Mouse (Mus musculus) kidney, adult 2 months (tissue): ENCODE data around the gene Gtf2b. TPM values are rescaled to one million over a fixed set of nuclear protein-coding genes. Genes with fewer than 3 reads are reported as not detected.

Source experiments
- DNase-seq: peaks from one replicate; pipeline ENCODE4 v3.0.0; 2021
- H3K27ac ChIP-seq: fragments of 200-500 bp; 2 replicates; pipeline ENCODE4 v1.5.1; 2012; ENCODE audit warnings: low read depth, low read length, control low read depth, inconsistent platforms; ENCODE audit not compliant: insufficient read depth
- H3K27me3 ChIP-seq: fragments of 200-500 bp; replicated peaks from 2 replicates; pipeline ENCODE4 v1.6.1; 2012; ENCODE audit warnings: mild to moderate bottlenecking, moderate library complexity, low read length, inconsistent platforms; ENCODE audit not compliant: control insufficient read depth, insufficient read depth
- H3K36me3 ChIP-seq: fragments of 200-500 bp; 2 replicates; pipeline ENCODE4 v1.6.1; 2012; ENCODE audit warnings: mild to moderate bottlenecking, moderate library complexity, low read length, inconsistent platforms; ENCODE audit not compliant: control insufficient read depth, insufficient read depth
- H3K4me1 ChIP-seq: fragments of 200-500 bp; 2 replicates; pipeline ENCODE4 v1.6.1; 2011; ENCODE audit warnings: low read length; ENCODE audit not compliant: control insufficient read depth, insufficient read depth
- H3K4me3 ChIP-seq: fragments of 200-500 bp; 2 replicates; pipeline ENCODE4 v1.5.1; 2011; ENCODE audit warnings: mild to moderate bottlenecking, low read depth, low read length, control low read depth; ENCODE audit not compliant: insufficient read depth
- CTCF ChIP-seq: fragments of 200-500 bp; conservative IDR thresholded peaks from 2 replicates; pipeline ENCODE4 v1.5.1; 2011; ENCODE audit warnings: low read depth, mild to moderate bottlenecking, control low read depth, low read length, moderate library complexity, mixed read lengths; ENCODE audit not compliant: insufficient read depth, insufficient read length
- POLR2A ChIP-seq: fragments of 200-500 bp; IDR thresholded peaks from one replicate; pipeline ENCODE4 v1.6.1; 2011; ENCODE audit warnings: low read depth, low read length, control low read depth
- WGBS: fragments of 180-500 bp; shearing (Covaris S2); methylation state at CpG from one replicate; pipeline ENCODE4 v1.1.7; 2018; 5-methylcytosine and 5-hydroxymethylcytosine counted together
- polyA plus RNA-seq: library from polyadenylated mRNA; depleted of rRNA; stranded (reverse); fragments of >200 nt; gene quantifications from 2 replicates; pipeline ENCODE4 v1.2.3, GENCODE M21; 2012; rRNA removed

Gtf2b gene
- 21.0 and 27.0 TPM in 2 replicates for polyA plus RNA-seq

GRCm38 (mm10) chr3:142764995-142765777 lies at the start of gene Gtf2b:
Gene Gtf2b, plus strand, starts transcription at chr3:142765045.
- peak; percentile 97 for TF ChIP-seq POLR2A
- TF ChIP-seq CTCF = no peak
- Histone ChIP-seq H3K4me3 (peak within 1 kb of the TSS; percentile 87), H3K4me1 (peaks cover 4% of the 10 kb centered on the region; the same call in 1 of the 2 replicates), H3K27me3 (no peaks in the 10 kb centered on the region), H3K36me3 (no peaks in the 10 kb centered on the region; the same call in 1 of the 2 replicates), H3K27ac (peak within 1 kb of the TSS; percentile 58; the same call in 1 of the 2 replicates)
- peak; percentile 96 for DNase-seq
- WGBS = under 1% methylated on average over 64 of the region's 64 CpGs

GRCm38 (mm10) chr3:142725481-142725880 lies 39.4 kb upstream of the Gtf2b start:
- no peak overlapping the region for H3K27ac ChIP-seq
- no peak for TF ChIP-seq POLR2A
- no peak for TF ChIP-seq CTCF
- no peak overlapping the region for H3K4me3 ChIP-seq
- DNase-seq = no peak
- no peaks in the 10 kb centered on the region for H3K27me3 ChIP-seq
- no peaks in the 10 kb centered on the region for H3K4me1 ChIP-seq
- WGBS = 75% methylated on average over 2 of the region's 2 CpGs
- H3K36me3 ChIP-seq = no peaks in the 10 kb centered on the region; the same call in 1 of the 2 replicates

GRCm38 (mm10) chr3:142725969-142726672 lies 38.7 kb upstream of the Gtf2b start:
- DNase-seq = no peak
- Histone ChIP-seq H3K4me3 (no peak overlapping the region), H3K36me3 (no peaks in the 10 kb centered on the region; the same call in 1 of the 2 replicates), H3K27ac (no peak overlapping the region), H3K27me3 (no peaks in the 10 kb centered on the region), H3K4me1 (no peaks in the 10 kb centered on the region)
- WGBS = 55% methylated on average over 22 of the region's 22 CpGs
- TF ChIP-seq POLR2A (no peak), CTCF (no peak)

DNA sequence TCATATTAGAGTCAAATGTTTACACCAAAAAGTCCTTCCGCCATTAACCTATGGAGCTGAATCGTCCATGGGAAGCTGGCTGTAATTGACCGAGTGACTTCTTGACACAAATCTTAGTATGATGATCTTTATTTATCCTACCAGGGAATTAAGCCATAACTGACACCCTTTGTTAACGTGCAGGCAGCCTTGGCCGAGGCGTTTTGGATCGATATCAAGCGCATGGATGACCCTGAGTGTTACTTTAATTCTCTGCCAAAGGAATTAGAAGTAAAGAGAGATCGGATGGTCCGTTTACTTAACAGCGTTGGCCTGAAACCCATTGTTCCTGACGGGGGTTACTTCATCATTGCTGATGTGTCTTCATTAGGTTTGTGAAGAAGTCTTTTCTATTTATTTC lies 30.6 kb upstream of the Gtf2b start:
- no peak for DNase-seq
- Histone ChIP-seq H3K4me3 (no peak overlapping the region), H3K27me3 (no peaks in the 10 kb centered on the region), H3K4me1 (no peaks in the 10 kb centered on the region), H3K36me3 (peaks cover 3% of the 10 kb centered on the region; the same call in 1 of the 2 replicates), H3K27ac (no peak overlapping the region)
- TF ChIP-seq POLR2A (no peak), CTCF (no peak)
- WGBS = 77% methylated on average over 12 of the region's 12 CpGs

DNA sequence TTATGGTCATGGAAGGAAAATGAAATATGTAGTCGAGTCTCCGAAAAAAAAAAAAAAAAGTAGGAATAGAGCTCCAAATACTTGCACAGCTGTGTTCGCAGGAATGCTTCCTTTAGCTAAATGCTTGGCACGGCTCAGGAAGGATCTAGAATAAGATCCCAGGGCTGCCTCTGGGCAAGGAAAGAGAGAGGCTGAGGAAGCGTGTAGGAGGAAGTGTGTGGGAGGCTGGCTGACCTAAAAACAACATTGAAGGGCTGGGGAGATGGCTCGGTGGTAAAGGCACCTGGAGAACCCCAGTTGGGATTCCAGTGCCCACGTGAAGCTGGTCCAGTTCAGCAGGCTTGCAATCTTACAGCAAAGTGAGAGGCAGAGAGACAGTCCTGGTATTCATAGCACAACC lies 23.9 kb upstream of the Gtf2b start:
- H3K27ac ChIP-seq = no peak overlapping the region

GRCm38 (mm10) chr3:142743973-142744898 lies 20.6 kb upstream of the Gtf2b start:
- WGBS = 52% methylated on average over 21 of the region's 21 CpGs

More for the DNA sequence above, 23.9 kb upstream of the Gtf2b start:
- Histone ChIP-seq H3K4me3 (no peak overlapping the region), H3K27me3 (no peaks in the 10 kb centered on the region), H3K4me1 (no peaks in the 10 kb centered on the region), H3K36me3 (peaks cover 3% of the 10 kb centered on the region; the same call in 1 of the 2 replicates)
- no peak for TF ChIP-seq CTCF
- TF ChIP-seq POLR2A = no peak
- 42% methylated on average over 7 of the region's 7 CpGs for WGBS
- no peak for DNase-seq

More at GRCm38 (mm10) chr3:142743973-142744898, 20.6 kb upstream of the Gtf2b start:
- Histone ChIP-seq H3K36me3 (no peaks in the 10 kb centered on the region), H3K27me3 (no peaks in the 10 kb centered on the region), H3K4me3 (no peak overlapping the region), H3K4me1 (no peaks in the 10 kb centered on the region; the same call in 1 of the 2 replicates), H3K27ac (no peak overlapping the region)
- TF ChIP-seq POLR2A (no peak), CTCF (peak; percentile 77)
- peak; percentile 61 for DNase-seq
